Mouse (Mus musculus): ENCODE measurements around the gene BC051665. TPM values are rescaled to one million over a fixed set of nuclear protein-coding genes. Genes with fewer than 3 reads are reported as not detected.
A peak's percentile ranks its signal among the peaks of the same experiment; 100 is the strongest.

The BC051665 gene
- polyA plus RNA-seq (2015; fragmentation: Nextera tagmentation; extraction: Ambion mirVana), result not detected in 2 replicates

- H3K9me3 ChIP-seq, result no peaks in the 10 kb centered on the region
- H3K4me1 ChIP-seq (replicated peaks), result no peaks in the 10 kb centered on the region
These were observed at the start of gene BC051665 for GRCm38 (mm10) chr13:60786264-60786663. BC051665 (minus strand) TSS chr13:60786364.

GRCm38 (mm10) chr13:60826052-60826451 lies 39.9 kb upstream of the BC051665 start:
- Histone ChIP-seq H3K4me1 (replicated peaks) (no peaks in the 10 kb centered on the region), H3K27me3 (no peaks in the 10 kb centered on the region), H3K9me3 (no peaks in the 10 kb centered on the region), H3K36me3 (no peaks in the 10 kb centered on the region), H3K27ac (no peak overlapping the region), H3K4me3 (no peak overlapping the region), H3K4me2 (no peak overlapping the region), H3K9ac (no peak overlapping the region)
- no peak for ATAC-seq (ENCODE audit: low FRiP score)
- WGBS, result 71% methylated on average over 3 of the region's 3 CpGs

More at GRCm38 (mm10) chr13:60786264-60786663, at the start of gene BC051665:
- Histone ChIP-seq H3K36me3 (no peaks in the 10 kb centered on the region), H3K27ac (no peak within 1 kb of the TSS), H3K9ac (no peak within 1 kb of the TSS), H3K4me3 (no peak within 1 kb of the TSS), H3K27me3 (no peaks in the 10 kb centered on the region), H3K4me2 (no peak within 1 kb of the TSS)
- ATAC-seq (ENCODE audit: low FRiP score), result no peak

GRCm38 (mm10) chr13:60820486-60821175 lies 34.5 kb upstream of the BC051665 start:
- Histone ChIP-seq H3K4me1 (replicated peaks) (no peaks in the 10 kb centered on the region), H3K9me3 (no peaks in the 10 kb centered on the region), H3K27ac (no peak overlapping the region), H3K4me3 (no peak overlapping the region), H3K36me3 (no peaks in the 10 kb centered on the region), H3K9ac (no peak overlapping the region), H3K4me2 (no peak overlapping the region), H3K27me3 (no peaks in the 10 kb centered on the region)
- WGBS, result 79% methylated on average over 3 of the region's 3 CpGs
- ATAC-seq (ENCODE audit: low FRiP score), result no peak

- Histone ChIP-seq H3K27ac (no peak overlapping the region), H3K36me3 (no peaks in the 10 kb centered on the region), H3K27me3 (no peaks in the 10 kb centered on the region), H3K4me1 (replicated peaks) (no peaks in the 10 kb centered on the region), H3K9me3 (no peaks in the 10 kb centered on the region), H3K4me3 (no peak overlapping the region), H3K4me2 (no peak overlapping the region), H3K9ac (no peak overlapping the region)
- ATAC-seq (ENCODE audit: low FRiP score), result no peak
- 15% methylated on average over 7 of the region's 7 CpGs for WGBS
These were observed 33.3 kb upstream of the BC051665 start for GRCm38 (mm10) chr13:60819469-60819868.

GRCm38 (mm10) chr13:60813722-60814121 lies 27.6 kb upstream of the BC051665 start:
- no peak overlapping the region for H3K27ac ChIP-seq
- H3K4me1 ChIP-seq (replicated peaks), result no peaks in the 10 kb centered on the region
- 93% methylated on average over 1 of the region's 1 CpGs for WGBS
- H3K9me3 ChIP-seq, result no peaks in the 10 kb centered on the region
- no peak overlapping the region for H3K9ac ChIP-seq
- H3K4me3 ChIP-seq, result no peak overlapping the region
- no peaks in the 10 kb centered on the region for H3K36me3 ChIP-seq
- no peak overlapping the region for H3K4me2 ChIP-seq
- H3K27me3 ChIP-seq, result no peaks in the 10 kb centered on the region
- no peak for ATAC-seq (ENCODE audit: low FRiP score)

- WGBS, result 92% methylated on average over 6 of the region's 6 CpGs
- Histone ChIP-seq H3K27me3 (no peaks in the 10 kb centered on the region), H3K9ac (no peak overlapping the region), H3K4me3 (no peak overlapping the region), H3K4me2 (no peak overlapping the region), H3K9me3 (no peaks in the 10 kb centered on the region), H3K4me1 (replicated peaks) (no peaks in the 10 kb centered on the region), H3K36me3 (no peaks in the 10 kb centered on the region), H3K27ac (no peak overlapping the region)
- ATAC-seq (ENCODE audit: low FRiP score), result no peak
These were observed 26.6 kb upstream of the BC051665 start for GRCm38 (mm10) chr13:60812768-60813167.

- no peak overlapping the region for H3K27ac ChIP-seq
- no peak overlapping the region for H3K4me2 ChIP-seq
- 84% methylated on average over 2 of the region's 2 CpGs for WGBS
- H3K9ac ChIP-seq, result no peak overlapping the region
- H3K4me3 ChIP-seq, result no peak overlapping the region
- H3K4me1 ChIP-seq (replicated peaks), result no peaks in the 10 kb centered on the region
- H3K27me3 ChIP-seq, result no peaks in the 10 kb centered on the region
- no peaks in the 10 kb centered on the region for H3K9me3 ChIP-seq
- H3K36me3 ChIP-seq, result no peaks in the 10 kb centered on the region
- no peak for ATAC-seq (ENCODE audit: low FRiP score)
These were observed 23.5 kb upstream of the BC051665 start for GRCm38 (mm10) chr13:60809690-60810089.

GRCm38 (mm10) chr13:60802749-60803148 lies 16.6 kb upstream of the BC051665 start, which contains the start of gene Ctsll3:
Ctsll3 (minus strand) TSS chr13:60802849.
- H3K27ac ChIP-seq, result no peak within 1 kb of the TSS
- H3K4me2 ChIP-seq, result no peak within 1 kb of the TSS
- no peaks in the 10 kb centered on the region for H3K36me3 ChIP-seq
- H3K9ac ChIP-seq, result no peak within 1 kb of the TSS
- H3K4me1 ChIP-seq (replicated peaks), result no peaks in the 10 kb centered on the region
- 71% methylated on average over 1 of the region's 1 CpGs for WGBS
- no peaks in the 10 kb centered on the region for H3K27me3 ChIP-seq
- ATAC-seq (ENCODE audit: low FRiP score), result no peak
- H3K9me3 ChIP-seq, result no peaks in the 10 kb centered on the region
- no peak within 1 kb of the TSS for H3K4me3 ChIP-seq

GRCm38 (mm10) chr13:60789466-60789865 lies 3.3 kb upstream of the BC051665 start:
- no peak for ATAC-seq (ENCODE audit: low FRiP score)
- no peaks in the 10 kb centered on the region for H3K4me1 ChIP-seq (replicated peaks)
- no peak overlapping the region for H3K4me3 ChIP-seq
- H3K27ac ChIP-seq, result no peak overlapping the region
- H3K4me2 ChIP-seq, result no peak overlapping the region
- H3K36me3 ChIP-seq, result no peaks in the 10 kb centered on the region
- no peaks in the 10 kb centered on the region for H3K9me3 ChIP-seq
- H3K27me3 ChIP-seq, result no peaks in the 10 kb centered on the region
- no peak overlapping the region for H3K9ac ChIP-seq
- 81% methylated on average over 1 of the region's 1 CpGs for whole genome bisulfite sequencing

GRCm38 (mm10) chr13:60783301-60783700 lies 2.9 kb downstream of the BC051665 start:
- no peak for ATAC-seq (ENCODE audit: low FRiP score)

GRCm38 (mm10) chr13:60780534-60780933 lies 5.6 kb downstream of the BC051665 start:
- Histone ChIP-seq H3K36me3 (no peaks in the 10 kb centered on the region), H3K4me2 (no peak overlapping the region), H3K4me3 (no peak overlapping the region), H3K9me3 (no peaks in the 10 kb centered on the region), H3K27ac (no peak overlapping the region), H3K9ac (no peak overlapping the region), H3K4me1 (replicated peaks) (no peaks in the 10 kb centered on the region), H3K27me3 (no peaks in the 10 kb centered on the region)
- WGBS, result 86% methylated on average over 3 of the region's 3 CpGs
- no peak for ATAC-seq (ENCODE audit: low FRiP score)

More at GRCm38 (mm10) chr13:60783301-60783700, 2.9 kb downstream of the BC051665 start:
- H3K4me2 ChIP-seq, result no peak overlapping the region
- no peaks in the 10 kb centered on the region for H3K9me3 ChIP-seq
- H3K4me3 ChIP-seq, result no peak overlapping the region
- no peak overlapping the region for H3K9ac ChIP-seq
- H3K27me3 ChIP-seq, result no peaks in the 10 kb centered on the region
- H3K27ac ChIP-seq, result no peak overlapping the region
- H3K36me3 ChIP-seq, result no peaks in the 10 kb centered on the region
- no peaks in the 10 kb centered on the region for H3K4me1 ChIP-seq (replicated peaks)
- 93% methylated on average over 7 of the region's 7 CpGs for WGBS

GRCm38 (mm10) chr13:60761161-60761560 lies 25.0 kb downstream of the BC051665 start:
- no peaks in the 10 kb centered on the region for H3K4me1 ChIP-seq (replicated peaks)

GRCm38 (mm10) chr13:60760392-60760791 lies 25.8 kb downstream of the BC051665 start:
- no peak overlapping the region for H3K4me3 ChIP-seq
- H3K4me2 ChIP-seq, result no peak overlapping the region
- no peak overlapping the region for H3K9ac ChIP-seq
- no peaks in the 10 kb centered on the region for H3K4me1 ChIP-seq (replicated peaks)
- ATAC-seq (ENCODE audit: low FRiP score), result peak; percentile 21; the same call in 1 of the 2 replicates
- no peaks in the 10 kb centered on the region for H3K9me3 ChIP-seq
- WGBS, result 92% methylated on average over 12 of the region's 12 CpGs
- no peak overlapping the region for H3K27ac ChIP-seq
- peaks cover 76% of the 10 kb centered on the region for H3K36me3 ChIP-seq
- no peaks in the 10 kb centered on the region for H3K27me3 ChIP-seq

More at GRCm38 (mm10) chr13:60761161-60761560, 25.0 kb downstream of the BC051665 start:
- Histone ChIP-seq H3K9me3 (no peaks in the 10 kb centered on the region), H3K9ac (no peak overlapping the region), H3K27ac (no peak overlapping the region), H3K4me2 (no peak overlapping the region), H3K36me3 (peaks cover 71% of the 10 kb centered on the region), H3K4me3 (no peak overlapping the region), H3K27me3 (no peaks in the 10 kb centered on the region)
- ATAC-seq (ENCODE audit: low FRiP score), result no peak
- 96% methylated on average over 17 of the region's 17 CpGs for WGBS
